Mouse (Mus musculus): ENCODE measurements at regions not wholly inside any gene's neighbourhood (a gene's known extent, or its start where the extent isn't known, plus 50 kb on each side); places are given as distances from the start of the nearest gene placed in this dataset.

DNA sequence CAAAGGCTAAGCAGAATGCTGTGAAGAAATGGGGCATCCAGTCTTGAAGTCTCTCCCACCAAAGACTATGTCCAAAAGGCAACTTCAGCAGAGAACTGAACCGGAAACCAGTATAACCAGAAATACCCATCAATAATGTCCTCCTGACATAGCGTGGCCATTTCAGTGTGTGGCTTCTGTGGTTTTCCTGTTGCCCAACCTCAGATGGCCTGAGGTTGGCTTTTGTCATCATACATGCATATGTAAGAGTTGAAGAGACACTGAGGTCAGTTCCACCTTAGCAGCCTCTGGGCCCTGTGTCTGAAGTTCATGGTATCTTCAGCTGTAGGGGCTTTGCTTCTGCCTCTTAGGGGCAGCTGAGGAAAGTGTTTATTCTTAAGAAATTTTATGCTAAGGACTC lies 98.1 kb upstream of the Rbm19 start:
- no peak for TF ChIP-seq EP300 (IDR thresholded peaks at IDR 0.05)
- TF ChIP-seq CTCF (IDR thresholded peaks at IDR 0.05), result no peak
- H3K9ac ChIP-seq (replicated peaks; ENCODE audit: low read depth), result no peak overlapping the region
- DNase-seq (ENCODE audit: low spot score) (no peak), ATAC-seq (no peak)
- no peaks in the 10 kb centered on the region for H3K27me3 ChIP-seq (replicated peaks; ENCODE audit: insufficient read depth, low read length)
- no peak overlapping the region for H3K4me3 ChIP-seq (ENCODE audit: low read depth, low read length)
- H3K27ac ChIP-seq (ENCODE audit: low read length), result no peak overlapping the region
- no peaks in the 10 kb centered on the region for H3K4me1 ChIP-seq (ENCODE audit: insufficient read depth, low read depth, low read length)
- H3K4me2 ChIP-seq (replicated peaks; ENCODE audit: low read depth, low read length), result no peak overlapping the region
- no peaks in the 10 kb centered on the region for H3K9me3 ChIP-seq (ENCODE audit: low read length)
- H3K36me3 ChIP-seq (ENCODE audit: insufficient read depth, low read length), result no peaks in the 10 kb centered on the region
- 81% methylated on average over 2 of the region's 2 CpGs for WGBS

- H3K9me3 ChIP-seq (ENCODE audit: low read length), result no peaks in the 10 kb centered on the region
- DNase-seq (ENCODE audit: low spot score) (no peak), ATAC-seq (no peak)
- 63% methylated on average over 5 of the region's 5 CpGs for WGBS
- TF ChIP-seq EP300 (IDR thresholded peaks at IDR 0.05) (no peak), CTCF (IDR thresholded peaks at IDR 0.05) (no peak)
- no peaks in the 10 kb centered on the region for H3K27me3 ChIP-seq (replicated peaks; ENCODE audit: insufficient read depth, low read length)
- H3K9ac ChIP-seq (replicated peaks; ENCODE audit: low read depth), result no peak overlapping the region
- no peak overlapping the region for H3K27ac ChIP-seq (ENCODE audit: low read length)
- no peaks in the 10 kb centered on the region for H3K36me3 ChIP-seq (ENCODE audit: insufficient read depth, low read length)
- no peak overlapping the region for H3K4me2 ChIP-seq (replicated peaks; ENCODE audit: low read depth, low read length)
- H3K4me3 ChIP-seq (ENCODE audit: low read depth, low read length), result no peak overlapping the region
- H3K4me1 ChIP-seq (ENCODE audit: insufficient read depth, low read depth, low read length), result no peaks in the 10 kb centered on the region
Observed at GRCm38 (mm10) chr5:120020748-120021147, 95.5 kb upstream of the Rbm19 start.

- no peak for TF ChIP-seq EP300 (IDR thresholded peaks at IDR 0.05)
- TF ChIP-seq CTCF (IDR thresholded peaks at IDR 0.05), result no peak
- H3K27ac ChIP-seq (ENCODE audit: low read length), result no peak overlapping the region
- no peaks in the 10 kb centered on the region for H3K4me1 ChIP-seq (ENCODE audit: insufficient read depth, low read depth, low read length)
- no peak for DNase-seq (ENCODE audit: low spot score)
- no peaks in the 10 kb centered on the region for H3K36me3 ChIP-seq (ENCODE audit: insufficient read depth, low read length)
- H3K4me3 ChIP-seq (ENCODE audit: low read depth, low read length), result no peak overlapping the region
- no peak overlapping the region for H3K4me2 ChIP-seq (replicated peaks; ENCODE audit: low read depth, low read length)
- H3K27me3 ChIP-seq (replicated peaks; ENCODE audit: insufficient read depth, low read length), result no peaks in the 10 kb centered on the region
- no peak for ATAC-seq
- no peaks in the 10 kb centered on the region for H3K9me3 ChIP-seq (ENCODE audit: low read length)
- H3K9ac ChIP-seq (replicated peaks; ENCODE audit: low read depth), result no peak overlapping the region
- 94% methylated on average over 5 of the region's 5 CpGs for WGBS
Observed at GRCm38 (mm10) chr5:120022276-120022675, 94.0 kb upstream of the Rbm19 start.

DNA sequence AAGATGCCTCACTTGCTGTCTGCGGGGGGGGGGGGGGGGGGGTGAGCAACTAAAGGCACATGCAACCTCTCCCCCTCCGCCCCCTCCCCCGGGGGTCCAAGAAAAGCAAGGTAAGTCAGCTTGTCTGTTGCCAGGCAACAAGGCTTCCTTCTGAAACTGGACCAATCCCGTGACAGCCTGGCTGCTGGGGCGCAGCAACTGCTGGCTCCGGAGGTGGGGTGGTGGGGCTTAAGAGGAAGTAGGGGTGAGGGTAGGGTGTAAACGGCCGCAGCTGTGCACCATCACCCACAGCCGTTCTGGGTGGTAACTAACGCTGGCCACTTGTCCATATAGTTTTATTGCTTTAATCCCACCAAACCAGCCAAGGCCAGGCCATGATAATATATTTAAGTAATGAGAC lies 92.2 kb upstream of the Rbm19 start:
- Histone ChIP-seq H3K4me2 (replicated peaks; ENCODE audit: low read depth, low read length) (no peak overlapping the region), H3K4me3 (ENCODE audit: low read depth, low read length) (no peak overlapping the region), H3K36me3 (ENCODE audit: insufficient read depth, low read length) (no peaks in the 10 kb centered on the region), H3K9me3 (ENCODE audit: low read length) (no peaks in the 10 kb centered on the region), H3K9ac (replicated peaks; ENCODE audit: low read depth) (no peak overlapping the region), H3K27ac (ENCODE audit: low read length) (no peak overlapping the region), H3K4me1 (ENCODE audit: insufficient read depth, low read depth, low read length) (no peaks in the 10 kb centered on the region), H3K27me3 (replicated peaks; ENCODE audit: insufficient read depth, low read length) (no peaks in the 10 kb centered on the region)
- no peak for TF ChIP-seq CTCF (IDR thresholded peaks at IDR 0.05)
- TF ChIP-seq EP300 (IDR thresholded peaks at IDR 0.05), result no peak
- no peak for DNase-seq (ENCODE audit: low spot score)
- WGBS, result 3% methylated on average over 8 of the region's 10 CpGs
- ATAC-seq, result no peak

GRCm38 (mm10) chr5:120025212-120025611 lies 91.1 kb upstream of the Rbm19 start:
- ATAC-seq, result no peak
- H3K4me3 ChIP-seq (ENCODE audit: low read depth, low read length), result no peak overlapping the region

GRCm38 (mm10) chr5:120030904-120031303 lies 85.4 kb upstream of the Rbm19 start:
- H3K27ac ChIP-seq (ENCODE audit: low read length), result no peak overlapping the region
- no peaks in the 10 kb centered on the region for H3K36me3 ChIP-seq (ENCODE audit: insufficient read depth, low read length)
- no peak for DNase-seq (ENCODE audit: low spot score)
- ATAC-seq, result no peak
- H3K4me3 ChIP-seq (ENCODE audit: low read depth, low read length), result no peak overlapping the region
- no peaks in the 10 kb centered on the region for H3K4me1 ChIP-seq (ENCODE audit: insufficient read depth, low read depth, low read length)
- TF ChIP-seq EP300 (IDR thresholded peaks at IDR 0.05), result no peak
- TF ChIP-seq CTCF (IDR thresholded peaks at IDR 0.05), result no peak
- no peak overlapping the region for H3K4me2 ChIP-seq (replicated peaks; ENCODE audit: low read depth, low read length)
- no peak overlapping the region for H3K9ac ChIP-seq (replicated peaks; ENCODE audit: low read depth)
- H3K27me3 ChIP-seq (replicated peaks; ENCODE audit: insufficient read depth, low read length), result no peaks in the 10 kb centered on the region
- WGBS, result 55% methylated on average over 15 of the region's 15 CpGs
- no peaks in the 10 kb centered on the region for H3K9me3 ChIP-seq (ENCODE audit: low read length)

More at GRCm38 (mm10) chr5:120025212-120025611, 91.1 kb upstream of the Rbm19 start:
- no peak overlapping the region for H3K27ac ChIP-seq (ENCODE audit: low read length)
- no peak for TF ChIP-seq CTCF (IDR thresholded peaks at IDR 0.05)
- TF ChIP-seq EP300 (IDR thresholded peaks at IDR 0.05), result no peak
- H3K27me3 ChIP-seq (replicated peaks; ENCODE audit: insufficient read depth, low read length), result no peaks in the 10 kb centered on the region
- no peaks in the 10 kb centered on the region for H3K4me1 ChIP-seq (ENCODE audit: insufficient read depth, low read depth, low read length)
- no peaks in the 10 kb centered on the region for H3K9me3 ChIP-seq (ENCODE audit: low read length)
- no peak overlapping the region for H3K4me2 ChIP-seq (replicated peaks; ENCODE audit: low read depth, low read length)
- no peaks in the 10 kb centered on the region for H3K36me3 ChIP-seq (ENCODE audit: insufficient read depth, low read length)
- no peak for DNase-seq (ENCODE audit: low spot score)
- no peak overlapping the region for H3K9ac ChIP-seq (replicated peaks; ENCODE audit: low read depth)

DNA sequence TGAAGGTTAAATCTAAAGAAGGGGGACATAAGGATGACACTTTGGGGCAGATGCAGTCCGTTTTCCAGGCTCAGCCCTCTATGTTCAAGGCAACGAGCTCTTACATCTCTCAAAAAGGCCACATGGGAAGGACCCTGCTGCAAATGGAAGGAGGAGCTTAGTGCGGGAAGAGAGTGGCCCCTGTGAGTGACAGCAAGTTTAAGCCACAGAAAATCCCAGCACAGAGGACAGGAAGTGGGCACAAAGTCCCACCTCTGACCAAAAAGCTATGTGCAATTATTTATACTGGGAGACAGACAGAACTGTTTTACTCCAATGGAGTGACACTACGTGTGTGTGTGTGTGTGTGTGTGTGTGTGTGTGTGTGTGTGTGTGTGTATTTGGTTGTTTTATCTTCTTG lies 84.7 kb upstream of the Rbm19 start:
- Histone ChIP-seq H3K4me3 (ENCODE audit: low read depth, low read length) (no peak overlapping the region), H3K27me3 (replicated peaks; ENCODE audit: insufficient read depth, low read length) (no peaks in the 10 kb centered on the region), H3K36me3 (ENCODE audit: insufficient read depth, low read length) (no peaks in the 10 kb centered on the region), H3K4me2 (replicated peaks; ENCODE audit: low read depth, low read length) (no peak overlapping the region), H3K9ac (replicated peaks; ENCODE audit: low read depth) (no peak overlapping the region), H3K4me1 (ENCODE audit: insufficient read depth, low read depth, low read length) (no peaks in the 10 kb centered on the region), H3K9me3 (ENCODE audit: low read length) (no peaks in the 10 kb centered on the region), H3K27ac (ENCODE audit: low read length) (no peak overlapping the region)
- ATAC-seq (no peak), DNase-seq (ENCODE audit: low spot score) (peak; percentile 7)
- TF ChIP-seq CTCF (IDR thresholded peaks at IDR 0.05) (no peak), EP300 (IDR thresholded peaks at IDR 0.05) (no peak)
- 41% methylated on average over 4 of the region's 4 CpGs for WGBS
